Mouse (Mus musculus) liver, embryonic 11.5 days (tissue): ENCODE data around the gene Slc4a1. TPM values are rescaled to one million over a fixed set of nuclear protein-coding genes. Genes with fewer than 3 reads are reported as not detected.

Source experiments
- ATAC-seq: fragments of 200-750 bp; cut with Nextera tagmentation; replicated peaks from 2 replicates; pipeline ENCODE4 v1.8.0; 2017; ENCODE audit warnings: moderate number of reproducible peaks, mild to moderate bottlenecking, moderate TSS enrichment, moderate library complexity; ENCODE audit not compliant: low FRiP score
- DNase-seq: peaks from one replicate; pipeline ENCODE4 v3.0.0-alpha.2; 2017; ENCODE audit warnings: low spot score
- H3K27ac ChIP-seq: fragments of 300-500 bp; sonication (generic); 2 replicates; pipeline ENCODE4 v1.5.1; 2014; ENCODE audit warnings: mild to moderate bottlenecking, low read depth, low read length, control low read depth
- H3K27me3 ChIP-seq: fragments of 300-500 bp; sonication (generic); replicated peaks from 2 replicates; pipeline ENCODE4 v1.6.1; 2014; ENCODE audit warnings: low read length, mixed read lengths; ENCODE audit not compliant: control insufficient read depth, insufficient read depth
- H3K36me3 ChIP-seq: fragments of 300-500 bp; sonication (generic); 2 replicates; pipeline ENCODE4 v1.6.1; 2014; ENCODE audit warnings: mild to moderate bottlenecking, low read length, moderate library complexity, mixed read lengths; ENCODE audit not compliant: control insufficient read depth, insufficient read depth
- H3K4me1 ChIP-seq: fragments of 300-500 bp; sonication (generic); replicated peaks from 2 replicates; pipeline ENCODE4 v1.6.1; 2014; ENCODE audit warnings: low read length, mixed read lengths; ENCODE audit not compliant: control insufficient read depth, insufficient read depth
- H3K4me2 ChIP-seq: fragments of 300-500 bp; sonication (generic); 2 replicates; pipeline ENCODE4 v1.6.1; 2014; ENCODE audit warnings: mild to moderate bottlenecking, control low read depth, moderate library complexity
- H3K4me3 ChIP-seq: fragments of 300-500 bp; sonication (generic); 2 replicates; pipeline ENCODE4 v1.5.1; 2014; ENCODE audit warnings: low read depth, low read length, control low read depth
- H3K9ac ChIP-seq: fragments of 300-500 bp; sonication (generic); 2 replicates; pipeline ENCODE4 v1.6.1; 2014; ENCODE audit warnings: low read depth, low read length, control low read depth
- H3K9me3 ChIP-seq: fragments of 300-500 bp; sonication (generic); 2 replicates; pipeline ENCODE4 v1.6.1; 2016; ENCODE audit warnings: low read length, inconsistent platforms, mixed read lengths; ENCODE audit not compliant: control insufficient read depth
- WGBS: fragments of 180-500 bp; shearing (Covaris S2); extraction: QIAGEN DNeasy Blood & Tissue Kit; methylation state at CpG from one replicate; pipeline ENCODE4 v1.1.7; 2014; 5-methylcytosine and 5-hydroxymethylcytosine counted together
- polyA plus RNA-seq: library from polyadenylated mRNA; unstranded; fragments of >200 nt; fragmentation: Nextera tagmentation; extraction: Ambion mirVana; gene quantifications from 2 replicates; pipeline ENCODE4 v1.2.1, GENCODE M21; 2014

The Slc4a1 gene
- polyA plus RNA-seq, 1 experiment from 2014 or later = 191 TPM

DNA sequence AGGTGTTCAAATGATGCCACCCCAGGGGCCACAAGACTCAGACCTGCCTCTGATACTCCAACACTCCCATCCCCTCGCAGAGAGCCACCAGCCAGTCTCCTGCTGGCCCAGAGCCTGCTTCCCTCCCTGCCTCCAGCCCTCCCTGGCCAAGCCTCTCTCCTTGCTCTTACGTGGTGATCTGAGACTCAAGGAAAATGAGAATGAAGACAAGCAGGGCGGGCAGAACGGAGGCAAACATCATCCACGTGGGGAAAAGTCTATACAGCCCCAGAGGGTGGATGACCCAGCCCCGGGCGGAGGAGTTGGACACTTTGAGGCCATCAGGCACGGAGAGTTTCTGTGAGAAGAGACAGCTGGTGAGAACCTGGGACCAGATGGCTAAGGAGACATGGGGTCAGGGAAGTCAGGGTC is 13.0 kb downstream of the Slc4a1 start:
- Histone ChIP-seq H3K9me3 (no peaks in the 10 kb centered on the region), H3K4me2 (no peak overlapping the region), H3K4me1 (no peaks in the 10 kb centered on the region), H3K27me3 (peaks cover 50% of the 10 kb centered on the region), H3K4me3 (no peak overlapping the region), H3K36me3 (peaks cover 6% of the 10 kb centered on the region; the same call in 1 of the 2 replicates), H3K9ac (no peak overlapping the region), H3K27ac (no peak overlapping the region; the same call in 1 of the 2 replicates)
- no peak for DNase-seq
- 47% methylated on average over 8 of the region's 8 CpGs for WGBS
- ATAC-seq = no peak

DNA sequence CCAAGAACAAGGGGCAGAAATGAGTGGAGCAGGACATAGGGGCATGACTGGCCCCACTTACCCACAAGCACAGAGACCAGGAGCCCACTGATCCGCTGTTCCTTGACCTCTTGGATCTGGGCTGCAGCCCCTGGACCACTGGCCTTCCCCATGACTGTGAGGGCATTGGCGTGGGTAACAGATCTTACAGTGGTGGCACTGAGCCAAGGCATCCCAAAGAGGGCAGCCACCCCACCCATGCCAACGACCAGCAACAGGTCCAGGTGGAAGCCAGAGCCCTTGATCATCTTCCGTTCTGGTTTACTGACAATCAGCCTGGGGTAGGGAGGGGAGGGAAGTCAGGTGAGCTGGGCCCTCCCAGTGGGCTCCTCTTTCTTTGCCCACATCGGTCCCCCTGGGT is 13.6 kb downstream of the Slc4a1 start:
- 53% methylated on average over 5 of the region's 5 CpGs for WGBS
- Histone ChIP-seq H3K36me3 (peaks cover 6% of the 10 kb centered on the region; the same call in 1 of the 2 replicates), H3K27ac (no peak overlapping the region), H3K9me3 (no peaks in the 10 kb centered on the region), H3K27me3 (peaks cover 43% of the 10 kb centered on the region), H3K4me3 (no peak overlapping the region), H3K9ac (no peak overlapping the region), H3K4me1 (no peaks in the 10 kb centered on the region), H3K4me2 (no peak overlapping the region)
- ATAC-seq (no peak), DNase-seq (no peak)

- Histone ChIP-seq H3K36me3 (no peaks in the 10 kb centered on the region; the same call in 1 of the 2 replicates), H3K4me2 (no peak overlapping the region), H3K9ac (no peak overlapping the region), H3K4me3 (no peak overlapping the region), H3K9me3 (no peaks in the 10 kb centered on the region), H3K27ac (no peak overlapping the region), H3K4me1 (no peaks in the 10 kb centered on the region), H3K27me3 (peaks cover 30% of the 10 kb centered on the region)
- WGBS = 86% methylated on average over 17 of the region's 17 CpGs
- no peak for DNase-seq
- no peak for ATAC-seq
Observed at GRCm38 (mm10) chr11:102350981-102351523, 15.0 kb downstream of the Slc4a1 start.

GRCm38 (mm10) chr11:102350416-102350815 is 15.6 kb downstream of the Slc4a1 start:
- no peak overlapping the region for H3K9ac ChIP-seq
- H3K4me2 ChIP-seq = no peak overlapping the region
- no peak overlapping the region for H3K27ac ChIP-seq
- no peaks in the 10 kb centered on the region for H3K9me3 ChIP-seq
- DNase-seq (no peak), ATAC-seq (no peak)
- no peaks in the 10 kb centered on the region for H3K4me1 ChIP-seq
- 74% methylated on average over 4 of the region's 4 CpGs for WGBS
- H3K27me3 ChIP-seq = peaks cover 26% of the 10 kb centered on the region
- H3K36me3 ChIP-seq = no peaks in the 10 kb centered on the region; the same call in 1 of the 2 replicates
- H3K4me3 ChIP-seq = no peak overlapping the region

DNA sequence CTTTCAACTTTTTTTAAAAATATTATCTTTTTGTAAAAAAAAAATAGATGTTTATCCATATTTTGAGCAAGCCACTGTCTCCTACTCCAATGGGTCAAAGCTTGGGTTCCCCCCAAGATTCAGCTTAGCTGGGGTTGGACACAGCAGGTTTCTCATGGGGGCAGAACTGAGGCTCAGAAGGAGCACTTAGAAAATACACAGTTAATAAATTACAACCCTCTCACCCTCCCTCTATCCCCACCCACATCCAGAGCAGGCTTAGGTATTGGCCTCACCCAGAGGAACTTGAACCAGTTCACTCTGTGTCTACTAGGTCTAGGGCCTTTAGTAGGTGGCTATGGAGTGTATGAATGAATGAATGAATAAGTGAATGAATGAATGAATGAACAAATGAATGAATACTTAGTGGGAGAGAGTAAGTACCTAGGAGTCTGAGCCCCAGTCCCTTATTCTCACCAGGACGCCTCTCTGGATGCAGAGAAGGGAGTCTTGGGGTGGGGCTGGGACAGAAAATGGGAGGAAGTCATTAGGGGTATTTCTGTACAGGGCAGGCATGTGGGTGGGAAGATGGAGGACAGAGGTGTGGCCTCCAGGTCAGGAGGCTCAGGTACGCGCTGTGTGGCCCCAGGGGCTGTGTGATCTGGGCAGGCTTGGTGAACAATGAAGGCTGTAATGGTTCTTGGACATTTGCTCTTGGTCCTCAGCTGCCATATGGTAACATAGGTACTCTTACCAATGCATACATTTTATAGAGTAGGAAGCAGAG is 16.6 kb downstream of the Slc4a1 start:
- Histone ChIP-seq H3K27ac (no peak overlapping the region), H3K4me3 (no peak overlapping the region), H3K9ac (no peak overlapping the region), H3K36me3 (no peaks in the 10 kb centered on the region; the same call in 1 of the 2 replicates), H3K27me3 (peaks cover 26% of the 10 kb centered on the region), H3K4me2 (no peak overlapping the region), H3K9me3 (no peaks in the 10 kb centered on the region), H3K4me1 (no peaks in the 10 kb centered on the region)
- 79% methylated on average over 3 of the region's 3 CpGs for WGBS
- no peak for ATAC-seq
- DNase-seq = no peak

DNA sequence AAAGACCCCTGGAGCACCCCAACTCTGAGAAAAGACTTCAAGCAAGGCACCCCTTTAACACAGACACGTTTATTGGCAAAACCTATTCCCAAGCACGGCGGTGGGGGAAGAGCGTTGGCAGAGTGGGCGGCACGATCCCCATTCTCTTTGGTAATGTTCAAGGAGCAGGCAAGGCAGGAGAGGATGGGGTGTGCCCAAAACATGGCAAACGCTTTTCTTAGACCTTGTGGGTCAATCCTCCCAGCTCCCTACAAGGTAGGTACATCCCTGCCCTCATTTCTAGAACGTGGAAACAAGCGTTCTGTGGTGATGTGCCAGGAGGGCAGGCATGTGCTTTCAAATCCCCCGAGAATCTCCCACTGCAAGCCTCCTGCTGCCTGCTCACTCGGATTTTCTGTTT is 17.2 kb downstream of the Slc4a1 start:
- H3K4me1 ChIP-seq = no peaks in the 10 kb centered on the region
- peaks cover 25% of the 10 kb centered on the region for H3K27me3 ChIP-seq
- ATAC-seq (0 out of 2 replicates have a peak, but pooled peaks have one; percentile 6), DNase-seq (no peak)
- H3K4me2 ChIP-seq = no peak overlapping the region
- no peaks in the 10 kb centered on the region for H3K9me3 ChIP-seq
- no peaks in the 10 kb centered on the region; the same call in 1 of the 2 replicates for H3K36me3 ChIP-seq
- no peak overlapping the region for H3K9ac ChIP-seq
- H3K4me3 ChIP-seq = no peak overlapping the region
- H3K27ac ChIP-seq = no peak overlapping the region
- 82% methylated on average over 11 of the region's 11 CpGs for WGBS

GRCm38 (mm10) chr11:102348101-102348585 is 17.9 kb downstream of the Slc4a1 start:
- Histone ChIP-seq H3K36me3 (no peaks in the 10 kb centered on the region; the same call in 1 of the 2 replicates), H3K9me3 (no peaks in the 10 kb centered on the region), H3K27ac (no peak overlapping the region), H3K9ac (no peak overlapping the region), H3K4me3 (no peak overlapping the region), H3K4me2 (no peak overlapping the region), H3K4me1 (no peaks in the 10 kb centered on the region), H3K27me3 (peaks cover 20% of the 10 kb centered on the region)
- WGBS = 90% methylated on average over 7 of the region's 7 CpGs
- DNase-seq (no peak), ATAC-seq (peak; percentile 42)

- H3K4me2 ChIP-seq = no peak overlapping the region
- ATAC-seq = peak; percentile 38
- WGBS = 71% methylated on average over 5 of the region's 5 CpGs
- DNase-seq = no peak
- no peak overlapping the region for H3K9ac ChIP-seq
- H3K4me1 ChIP-seq = no peaks in the 10 kb centered on the region
- H3K9me3 ChIP-seq = no peaks in the 10 kb centered on the region
- no peak overlapping the region for H3K27ac ChIP-seq
- peaks cover 15% of the 10 kb centered on the region; the same call in 1 of the 2 replicates for H3K27me3 ChIP-seq
- no peaks in the 10 kb centered on the region for H3K36me3 ChIP-seq
- H3K4me3 ChIP-seq = no peak overlapping the region
Observed at GRCm38 (mm10) chr11:102347683-102348082, 18.3 kb downstream of the Slc4a1 start.
